Mouse (Mus musculus) G1E (cell line): ENCODE measurements at regions not wholly inside any gene's neighbourhood (a gene's known extent, or its start where the extent isn't known, plus 50 kb on each side); places are given as distances from the start of the nearest gene placed in this dataset.

Experiments
- CTCF ChIP-seq: IDR thresholded peaks from 2 replicates; pipeline ENCODE4 v1.5.1; 2012; ENCODE audit warnings: low read depth, low read length, inconsistent platforms, mixed read lengths
- GATA1 ChIP-seq: IDR thresholded peaks from 2 replicates; pipeline ENCODE4 v1.6.1; 2012; ENCODE audit warnings: borderline replicate concordance, low read length, inconsistent platforms, mixed read lengths
- TAL1 ChIP-seq: conservative IDR thresholded peaks from 2 replicates; pipeline ENCODE4 v1.6.1; 2012; ENCODE audit warnings: low read depth, low read length, inconsistent platforms, mixed read lengths

- TF ChIP-seq CTCF (no peak), GATA1 (no peak), TAL1 (no peak)
These were observed 231.2 kb upstream of the Dab2 start for GRCm38 (mm10) chr15:6068371-6068770.
